Mouse (Mus musculus): ENCODE measurements around the gene Cdc14b.

Cdc14b gene

DNA sequence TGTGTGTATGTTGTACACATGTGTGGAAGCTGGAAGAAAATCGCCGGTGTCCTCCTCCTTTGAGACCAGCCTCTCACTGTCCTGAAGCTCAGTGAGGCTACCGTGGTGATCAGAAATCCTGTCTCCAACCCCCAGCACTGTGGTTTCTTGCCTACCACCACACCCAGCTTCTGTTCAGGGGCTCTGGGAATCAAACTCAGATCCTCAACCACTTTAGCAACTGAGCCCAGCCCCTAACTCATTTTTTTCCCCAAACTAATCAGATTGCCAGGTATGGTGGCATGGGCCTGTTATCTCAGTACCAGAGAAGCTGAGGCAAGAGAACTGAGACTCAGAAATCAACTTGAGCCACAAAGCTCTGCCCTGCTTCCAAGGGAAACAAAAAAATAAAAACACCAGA, 39.3 kb downstream of the Cdc14b start:
- no peak for DNase-seq (ENCODE audit: low spot score)

- no peak for DNase-seq (ENCODE audit: low spot score)
Measured at GRCm38 (mm10) chr13:64235062-64235715, 39.9 kb downstream of the Cdc14b start.

- DNase-seq (ENCODE audit: low spot score) = no peak
Measured at GRCm38 (mm10) chr13:64233139-64233538, 42.0 kb downstream of the Cdc14b start.

- no peak for DNase-seq (ENCODE audit: low spot score)
Measured at GRCm38 (mm10) chr13:64226725-64227124, 48.4 kb downstream of the Cdc14b start.

GRCm38 (mm10) chr13:64225738-64226137, 49.4 kb downstream of the Cdc14b start:
- DNase-seq (ENCODE audit: low spot score) = no peak

- no peak for DNase-seq (ENCODE audit: low spot score)
Measured at GRCm38 (mm10) chr13:64214891-64215290, 60.2 kb downstream of the Cdc14b start.

DNA sequence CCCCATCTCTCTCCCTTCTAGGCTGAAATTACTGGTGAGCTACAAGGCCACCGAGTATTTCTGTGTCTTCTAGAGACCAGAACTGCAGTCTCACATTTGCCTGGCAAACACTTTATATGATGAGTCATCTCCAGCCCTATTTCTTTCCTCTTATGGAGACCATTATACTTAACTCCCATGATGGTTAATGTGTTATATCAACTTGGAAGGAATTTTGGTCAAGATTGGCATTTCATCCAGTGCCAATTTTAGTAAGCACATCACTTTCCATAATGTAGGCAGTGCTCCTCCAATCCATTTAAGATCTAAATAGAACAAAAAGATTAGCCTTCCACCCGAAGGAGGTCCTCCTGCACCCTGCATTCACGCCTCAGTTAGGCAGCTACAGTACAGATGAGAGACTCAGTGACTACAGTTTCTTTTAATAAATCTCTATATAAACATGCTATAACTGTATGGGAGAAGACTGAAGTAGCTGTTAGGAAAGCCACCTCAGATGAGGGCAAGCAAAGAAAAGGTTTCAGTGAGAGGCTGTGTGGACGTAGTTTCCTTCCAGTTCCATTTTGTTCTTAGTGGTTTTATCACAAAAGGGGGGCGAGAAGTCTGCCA, 63.0 kb downstream of the Cdc14b start:
- no peak for DNase-seq (ENCODE audit: low spot score)

DNA sequence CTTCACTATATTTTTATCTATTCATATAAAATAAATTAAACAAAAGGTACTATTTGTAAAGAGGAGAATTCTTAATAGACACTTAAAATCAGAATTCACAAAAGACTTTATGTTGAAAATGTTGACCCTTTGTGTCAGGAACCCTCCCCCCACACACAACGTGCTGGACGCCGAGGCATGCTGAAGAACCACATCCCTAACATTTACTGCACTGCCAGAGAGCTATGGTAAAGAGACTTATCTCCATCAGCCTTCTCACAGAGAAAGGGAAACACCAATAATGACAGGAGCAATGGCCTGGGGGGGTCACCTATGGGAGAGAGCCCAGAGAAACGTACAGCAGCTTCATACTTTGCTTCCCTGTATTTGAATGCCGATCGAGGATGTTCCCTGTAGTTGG, 66.9 kb downstream of the Cdc14b start:
- no peak for DNase-seq (ENCODE audit: low spot score)

DNA sequence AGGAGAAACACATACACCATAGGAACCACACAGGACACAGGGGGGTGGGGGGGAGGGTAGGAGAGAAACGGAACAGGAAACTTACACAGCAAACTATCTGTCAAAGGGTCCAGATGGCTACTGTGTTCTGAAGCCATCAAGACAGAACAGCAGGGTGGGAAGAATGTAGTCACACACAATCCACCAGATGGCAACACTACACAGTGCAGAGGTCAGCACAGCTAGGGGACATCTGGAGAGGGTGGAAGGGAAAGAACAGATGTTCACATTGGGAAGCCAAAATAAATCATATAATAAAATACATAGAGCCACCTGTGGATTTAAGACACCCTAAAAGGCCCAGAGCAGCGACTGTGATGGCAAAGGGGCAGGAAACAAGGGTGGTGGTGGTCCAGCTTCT, 69.9 kb downstream of the Cdc14b start:
- no peak for DNase-seq (ENCODE audit: low spot score)

GRCm38 (mm10) chr13:64204726-64205125, 70.4 kb downstream of the Cdc14b start:
- DNase-seq (ENCODE audit: low spot score) = no peak

GRCm38 (mm10) chr13:64200911-64201310, 74.2 kb downstream of the Cdc14b start:
- DNase-seq (ENCODE audit: low spot score) = no peak

- no peak for DNase-seq (ENCODE audit: low spot score)
Measured at GRCm38 (mm10) chr13:64198310-64198709, 76.8 kb downstream of the Cdc14b start.

DNA sequence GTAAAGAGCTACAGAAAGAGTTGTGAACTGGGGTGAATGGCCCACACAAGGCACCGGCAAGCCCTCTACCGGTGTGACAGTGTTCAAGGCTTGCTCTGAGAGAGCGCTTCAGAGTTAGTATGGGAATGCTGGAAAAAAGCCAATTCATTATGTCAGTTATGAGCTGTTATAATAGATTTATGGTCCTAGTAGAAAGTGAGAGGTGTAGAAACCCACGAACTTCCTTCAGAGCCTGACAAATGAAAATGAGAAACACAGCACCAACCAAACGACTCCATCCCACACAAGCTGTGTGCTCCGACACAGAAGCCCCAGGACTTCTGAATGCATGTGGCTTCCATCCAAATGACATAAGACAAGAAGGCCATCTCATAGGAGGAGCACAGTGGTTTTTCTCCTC, 77.2 kb downstream of the Cdc14b start:
- DNase-seq (ENCODE audit: low spot score) = no peak

DNA sequence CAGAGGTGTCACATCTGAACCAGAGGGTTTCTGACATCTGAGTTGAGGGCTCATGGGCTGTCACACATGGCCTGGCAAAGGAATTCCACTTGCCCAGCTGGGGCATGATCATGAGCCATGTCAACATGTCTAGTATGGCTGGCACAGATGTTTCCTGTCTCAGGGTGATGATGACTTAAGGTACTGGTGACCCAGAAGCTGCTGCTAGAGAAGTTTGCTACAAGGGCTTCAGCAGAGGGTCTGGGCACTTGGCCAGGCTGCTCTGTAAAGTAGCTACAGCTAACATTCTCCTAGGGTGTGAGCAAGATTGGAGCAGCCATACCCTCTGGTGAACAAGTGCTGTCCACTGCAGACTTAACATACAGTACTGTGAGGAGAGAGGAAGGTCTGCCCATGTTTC, 88.0 kb downstream of the Cdc14b start:
- DNase-seq (ENCODE audit: low spot score) = no peak

- DNase-seq (ENCODE audit: low spot score) = no peak
Measured at GRCm38 (mm10) chr13:64186516-64186915, 88.6 kb downstream of the Cdc14b start.

GRCm38 (mm10) chr13:64185586-64185985, 89.5 kb downstream of the Cdc14b start:
- DNase-seq (ENCODE audit: low spot score) = no peak

DNA sequence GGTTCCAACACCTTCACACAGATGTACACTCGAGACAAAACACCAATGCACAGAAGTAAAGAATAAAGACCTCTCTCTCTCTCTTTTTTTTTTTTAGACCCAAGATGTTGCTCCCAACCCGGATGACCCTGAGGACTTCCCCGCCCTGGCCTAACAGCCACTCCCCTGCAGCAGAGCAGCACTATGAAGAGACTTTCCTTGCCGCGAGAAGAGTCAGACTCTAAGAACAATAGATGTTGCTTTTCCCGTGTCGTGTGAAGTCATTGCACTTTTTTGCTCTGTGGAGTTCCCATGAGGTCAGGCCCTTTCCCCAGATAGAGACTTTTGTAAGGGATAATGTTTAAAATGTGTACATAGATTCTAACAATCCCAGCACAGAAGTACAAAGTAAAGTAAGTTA, 89.9 kb downstream of the Cdc14b start:
- DNase-seq (ENCODE audit: low spot score) = no peak

DNA sequence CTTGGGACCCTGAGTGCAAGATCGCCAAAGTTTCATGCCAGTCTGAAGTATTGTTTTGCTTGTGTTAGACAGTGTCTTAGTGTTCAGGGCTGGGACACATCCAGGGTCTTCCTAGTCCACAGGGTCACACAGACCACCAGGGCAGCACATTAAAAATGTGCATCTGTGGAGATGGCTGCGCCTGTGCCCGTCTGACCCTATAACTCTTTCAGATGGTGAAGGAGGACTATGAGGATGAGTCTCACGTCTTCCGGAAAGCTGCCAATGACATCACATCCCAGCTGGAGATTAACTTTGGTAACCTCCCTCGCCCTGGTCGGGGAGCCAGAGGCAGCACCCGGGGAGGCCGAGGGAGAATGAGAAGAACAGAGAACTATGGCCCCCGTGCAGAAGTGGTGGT, 90.7 kb downstream of the Cdc14b start:
- no peak for DNase-seq (ENCODE audit: low spot score)

DNA sequence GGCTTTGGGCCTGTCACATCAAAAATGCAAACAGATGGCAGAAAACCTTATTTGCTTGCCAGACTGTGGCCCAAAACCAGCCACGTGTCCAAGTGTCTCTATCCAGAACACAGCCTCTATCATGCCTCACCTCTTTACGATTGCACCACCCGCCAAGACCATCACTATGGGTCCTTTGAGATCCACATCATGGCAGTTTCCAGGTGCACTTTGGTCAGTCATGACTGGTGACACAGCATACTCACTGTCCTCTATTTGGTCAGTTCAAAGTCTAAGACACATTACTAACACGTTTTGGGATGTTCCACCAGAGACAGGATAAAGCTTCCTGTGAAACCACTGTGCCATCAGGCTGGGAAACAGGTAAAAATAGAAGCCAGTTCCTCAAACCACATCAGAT, 91.5 kb downstream of the Cdc14b start:
- DNase-seq (ENCODE audit: low spot score) = no peak

GRCm38 (mm10) chr13:64182091-64182490, 93.0 kb downstream of the Cdc14b start:
- DNase-seq (ENCODE audit: low spot score) = no peak

DNA sequence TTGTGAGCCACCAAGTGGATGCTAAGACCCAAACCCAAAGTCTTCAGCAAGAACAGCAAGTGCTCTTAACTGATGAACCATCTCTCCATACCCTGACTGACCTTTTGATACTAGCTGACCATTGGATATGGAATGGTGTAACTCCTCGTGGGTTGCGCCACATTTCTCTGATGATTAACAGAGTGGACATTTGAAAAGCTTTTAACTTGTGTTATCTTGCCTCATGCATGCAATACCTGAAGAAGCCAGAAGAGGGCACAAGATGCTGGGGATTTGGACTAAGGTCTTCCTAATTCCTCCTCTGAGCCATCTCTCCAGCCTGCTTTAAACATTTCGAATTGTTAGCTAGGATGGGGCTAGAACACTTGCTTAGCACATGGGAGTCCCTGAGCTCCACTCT, 94.2 kb downstream of the Cdc14b start:
- peak; percentile 45 for DNase-seq (ENCODE audit: low spot score)

- DNase-seq (ENCODE audit: low spot score) = no peak
Measured at GRCm38 (mm10) chr13:64180300-64180699, 94.8 kb downstream of the Cdc14b start.

DNA sequence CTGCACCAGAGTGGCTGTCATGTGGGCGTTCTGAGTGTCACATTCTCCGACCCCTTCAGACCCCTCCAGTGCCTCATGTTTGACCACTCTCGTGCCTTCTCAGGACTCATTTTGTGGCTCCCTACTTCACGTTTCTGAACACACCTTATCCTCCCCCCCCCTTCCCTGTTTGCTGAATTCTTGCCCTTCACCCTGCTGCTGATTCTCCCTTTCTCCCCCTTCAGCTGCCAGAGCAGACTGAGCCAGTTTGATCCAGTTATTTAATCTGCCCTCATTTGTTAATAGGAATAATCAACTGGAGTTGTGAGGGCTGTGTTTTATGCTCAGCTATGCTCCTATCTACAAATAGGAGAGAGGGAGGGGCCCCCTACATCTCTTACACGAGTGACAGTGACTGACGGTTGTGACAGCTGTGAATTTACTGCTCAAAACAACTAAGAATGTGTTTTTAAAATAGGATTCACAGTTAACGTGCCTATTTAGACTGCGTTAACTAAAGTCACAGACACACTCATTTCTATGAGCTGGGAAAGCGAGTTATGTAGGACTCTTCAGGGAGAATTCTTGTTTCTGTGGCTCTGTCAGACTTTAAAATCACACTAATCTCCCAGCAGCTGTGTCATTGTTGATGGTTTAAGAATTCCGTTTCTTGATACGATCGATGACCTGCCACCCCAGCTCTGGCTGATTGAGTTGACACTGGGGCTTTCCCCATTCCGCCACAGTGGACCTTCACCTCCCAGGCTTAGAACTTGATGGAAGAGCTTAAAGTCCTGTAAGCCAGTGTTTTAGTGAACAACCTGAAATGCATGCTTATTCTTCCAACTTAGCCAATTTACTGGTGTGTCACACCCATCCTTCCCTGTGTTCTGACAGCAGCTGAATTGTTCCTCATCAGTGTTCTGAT, 96.1 kb downstream of the Cdc14b start:
- DNase-seq (ENCODE audit: low spot score) = no peak

All from c-Kit-positive CD71-positive TER-119-positive erythroid progenitor cells, embryonic 14.5 days (primary cell).